Mouse (Mus musculus): ENCODE measurements around the gene Cyfip1.

- no peak for TF ChIP-seq CTCF (IDR thresholded peaks at IDR 0.05; ENCODE audit: low read depth)
- TF ChIP-seq EP300 (IDR thresholded peaks at IDR 0.05; ENCODE audit: low read depth): no peak
Observed at GRCm38 (mm10) chr7:55841445-55841844, at the start of gene Cyfip1.

Data from heart, postnatal 0 days (tissue).